Mouse (Mus musculus): ENCODE measurements at regions not wholly inside any gene's neighbourhood (a gene's known extent, or its start where the extent isn't known, plus 50 kb on each side); places are given as distances from the start of the nearest gene placed in this dataset.
"Not testable (repeated sequence)": the region's sequence is repeated elsewhere in the genome, so short reads cannot be mapped to it uniquely, and the experiment has no call there.

DNA sequence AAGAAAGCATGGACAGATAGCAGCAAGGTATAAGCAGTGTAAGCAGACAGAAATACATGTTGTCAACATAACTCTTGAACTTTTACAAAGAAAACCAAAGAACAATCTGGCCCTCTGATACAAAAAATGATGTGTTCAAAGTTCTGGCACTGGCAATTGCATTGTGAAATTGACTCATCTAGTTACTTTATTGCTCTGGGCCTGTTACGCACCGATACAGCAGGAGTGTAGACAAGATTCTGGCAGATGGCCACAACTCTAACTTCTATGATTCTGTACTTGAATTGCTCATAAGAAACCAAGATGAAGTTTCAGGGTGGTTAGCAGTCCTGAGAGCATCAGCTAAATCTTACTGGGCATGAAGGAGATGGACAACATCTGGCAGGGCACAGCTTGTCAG is 117.7 kb downstream of the Olfr721-ps1 start:
- Histone ChIP-seq H3K4me1 (no peaks in the 10 kb centered on the region), H3K4me2 (replicated peaks) (no peak overlapping the region), H3K27me3 (no peaks in the 10 kb centered on the region), H3K4me3 (replicated peaks) (no peak overlapping the region), H3K27ac (replicated peaks) (no peak overlapping the region), H3K9ac (no peak overlapping the region), H3K9me3 (replicated peaks) (no peaks in the 10 kb centered on the region), H3K36me3 (no peaks in the 10 kb centered on the region)
- WGBS: 73% methylated on average over 2 of the region's 2 CpGs
- ATAC-seq (ENCODE audit: insufficient number of reproducible peaks, low FRiP score, low TSS enrichment, low read depth): no peak

- H3K36me3 ChIP-seq: no peaks in the 10 kb centered on the region
- no peaks in the 10 kb centered on the region for H3K9me3 ChIP-seq (replicated peaks)
- no peak overlapping the region for H3K9ac ChIP-seq
- ATAC-seq (ENCODE audit: insufficient number of reproducible peaks, low FRiP score, low TSS enrichment, low read depth): no peak
- no peak overlapping the region for H3K4me3 ChIP-seq (replicated peaks)
- no peak overlapping the region for H3K27ac ChIP-seq (replicated peaks)
- H3K4me1 ChIP-seq: no peaks in the 10 kb centered on the region
- H3K27me3 ChIP-seq: no peaks in the 10 kb centered on the region
- no peak overlapping the region for H3K4me2 ChIP-seq (replicated peaks)
Measured at GRCm38 (mm10) chr14:14520195-14520594, 119.1 kb downstream of the Olfr721-ps1 start.

GRCm38 (mm10) chr14:14521331-14521730 is 120.2 kb downstream of the Olfr721-ps1 start:
- not testable (repeated sequence) for H3K27me3 ChIP-seq; H3K4me2 ChIP-seq (replicated peaks); H3K9me3 ChIP-seq (replicated peaks); H3K36me3 ChIP-seq; H3K4me3 ChIP-seq (replicated peaks); H3K27ac ChIP-seq (replicated peaks); H3K9ac ChIP-seq; ATAC-seq (ENCODE audit: insufficient number of reproducible peaks, low FRiP score, low TSS enrichment, low read depth); H3K4me1 ChIP-seq
- 69% methylated on average over 6 of the region's 6 CpGs for WGBS

DNA sequence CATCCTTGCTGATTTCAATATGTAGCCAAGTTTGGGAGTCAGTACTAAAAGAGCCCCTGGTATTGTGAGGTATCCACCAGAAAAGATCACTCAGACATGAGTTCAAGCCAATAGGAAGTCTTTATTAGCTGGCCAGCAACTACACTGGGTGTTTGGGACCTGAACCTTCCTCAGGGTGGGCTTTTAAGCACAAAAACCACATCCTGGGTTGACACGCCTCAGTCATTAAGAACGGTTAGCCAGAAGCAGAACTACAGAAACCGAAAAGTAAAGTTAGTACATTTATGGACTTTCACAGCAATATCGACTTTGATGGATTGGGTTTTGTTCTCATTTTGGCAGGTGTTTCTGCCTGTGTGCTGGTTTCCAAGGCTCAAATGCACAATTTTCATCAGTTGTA is 124.1 kb downstream of the Olfr721-ps1 start:
- Histone ChIP-seq H3K9me3 (replicated peaks) (no peaks in the 10 kb centered on the region), H3K4me3 (replicated peaks) (no peak overlapping the region)
- WGBS: 89% methylated on average over 4 of the region's 4 CpGs

GRCm38 (mm10) chr14:14528437-14528836 is 127.3 kb downstream of the Olfr721-ps1 start:
- Histone ChIP-seq H3K36me3 (no peaks in the 10 kb centered on the region), H3K4me2 (replicated peaks) (no peak overlapping the region), H3K4me1 (no peaks in the 10 kb centered on the region), H3K27me3 (no peaks in the 10 kb centered on the region), H3K27ac (replicated peaks) (no peak overlapping the region), H3K9ac (no peak overlapping the region), H3K4me3 (replicated peaks) (no peak overlapping the region), H3K9me3 (replicated peaks) (no peaks in the 10 kb centered on the region)
- 80% methylated on average over 1 of the region's 1 CpGs for WGBS
- ATAC-seq (ENCODE audit: insufficient number of reproducible peaks, low FRiP score, low TSS enrichment, low read depth): no peak

More for the DNA sequence above, 124.1 kb downstream of the Olfr721-ps1 start:
- H3K27me3 ChIP-seq: no peaks in the 10 kb centered on the region
- H3K9ac ChIP-seq: no peak overlapping the region
- no peak for ATAC-seq (ENCODE audit: insufficient number of reproducible peaks, low FRiP score, low TSS enrichment, low read depth)
- no peaks in the 10 kb centered on the region for H3K36me3 ChIP-seq
- H3K4me1 ChIP-seq: no peaks in the 10 kb centered on the region
- H3K27ac ChIP-seq (replicated peaks): no peak overlapping the region
- H3K4me2 ChIP-seq (replicated peaks): no peak overlapping the region

DNA sequence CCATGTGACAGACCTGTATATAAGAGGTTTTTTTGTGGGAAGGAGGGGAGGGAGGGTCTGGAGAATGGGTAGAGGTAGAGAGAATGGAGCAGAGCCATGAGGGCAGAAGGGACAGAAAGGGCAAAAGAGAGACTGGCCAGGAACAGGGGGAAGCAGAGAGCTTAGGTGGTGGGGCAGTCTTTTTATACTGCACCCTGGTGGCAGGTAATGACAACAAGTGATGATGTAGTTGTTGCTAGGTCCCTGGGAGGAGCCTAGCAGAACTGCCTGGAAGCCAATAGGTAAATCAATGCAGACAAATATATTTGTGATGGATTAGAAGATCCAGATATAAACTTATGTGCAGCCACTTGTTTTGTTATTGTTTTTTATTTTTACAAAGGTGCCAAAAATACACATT is 140.1 kb downstream of the Olfr721-ps1 start:
- ATAC-seq (ENCODE audit: insufficient number of reproducible peaks, low FRiP score, low TSS enrichment, low read depth): no peak
- Histone ChIP-seq H3K4me1 (no peaks in the 10 kb centered on the region), H3K27ac (replicated peaks) (no peak overlapping the region), H3K9ac (no peak overlapping the region), H3K27me3 (no peaks in the 10 kb centered on the region), H3K4me2 (replicated peaks) (no peak overlapping the region), H3K9me3 (replicated peaks) (no peaks in the 10 kb centered on the region), H3K4me3 (replicated peaks) (no peak overlapping the region), H3K36me3 (no peaks in the 10 kb centered on the region)

DNA sequence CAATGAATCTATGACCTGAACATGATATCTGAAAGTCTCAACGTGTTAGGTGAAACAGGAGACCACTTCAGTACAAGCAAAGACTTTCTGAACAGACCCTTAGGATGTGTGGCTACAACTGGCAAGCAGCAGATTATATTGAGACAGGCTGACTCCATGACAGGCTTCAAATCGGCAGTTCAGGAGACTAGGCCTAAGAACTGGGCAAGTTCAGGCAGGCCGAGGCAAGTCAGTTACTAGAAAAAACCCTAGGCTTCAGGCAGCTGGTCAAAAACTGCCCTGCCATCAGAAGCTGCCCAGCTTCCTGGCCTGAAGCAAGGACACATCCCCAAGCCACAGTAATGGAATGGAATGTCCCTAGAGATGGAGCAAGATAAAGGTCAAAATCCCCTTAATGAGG is 140.6 kb downstream of the Olfr721-ps1 start:
- H3K27me3 ChIP-seq: no peaks in the 10 kb centered on the region
- 57% methylated on average over 3 of the region's 3 CpGs for WGBS
- no peak overlapping the region for H3K9ac ChIP-seq
- no peaks in the 10 kb centered on the region for H3K9me3 ChIP-seq (replicated peaks)
- no peak for ATAC-seq (ENCODE audit: insufficient number of reproducible peaks, low FRiP score, low TSS enrichment, low read depth)
- H3K4me3 ChIP-seq (replicated peaks): no peak overlapping the region
- H3K4me2 ChIP-seq (replicated peaks): no peak overlapping the region
- H3K4me1 ChIP-seq: no peaks in the 10 kb centered on the region
- H3K27ac ChIP-seq (replicated peaks): no peak overlapping the region
- no peaks in the 10 kb centered on the region for H3K36me3 ChIP-seq

GRCm38 (mm10) chr14:14544236-14544635 is 143.1 kb downstream of the Olfr721-ps1 start:
- ATAC-seq (ENCODE audit: insufficient number of reproducible peaks, low FRiP score, low TSS enrichment, low read depth): no peak
- no peak overlapping the region for H3K27ac ChIP-seq (replicated peaks)
- H3K9ac ChIP-seq: no peak overlapping the region
- H3K4me2 ChIP-seq (replicated peaks): no peak overlapping the region
- no peaks in the 10 kb centered on the region for H3K27me3 ChIP-seq
- no peaks in the 10 kb centered on the region for H3K36me3 ChIP-seq
- 81% methylated on average over 7 of the region's 7 CpGs for WGBS
- H3K9me3 ChIP-seq (replicated peaks): no peaks in the 10 kb centered on the region
- no peak overlapping the region for H3K4me3 ChIP-seq (replicated peaks)
- no peaks in the 10 kb centered on the region for H3K4me1 ChIP-seq

DNA sequence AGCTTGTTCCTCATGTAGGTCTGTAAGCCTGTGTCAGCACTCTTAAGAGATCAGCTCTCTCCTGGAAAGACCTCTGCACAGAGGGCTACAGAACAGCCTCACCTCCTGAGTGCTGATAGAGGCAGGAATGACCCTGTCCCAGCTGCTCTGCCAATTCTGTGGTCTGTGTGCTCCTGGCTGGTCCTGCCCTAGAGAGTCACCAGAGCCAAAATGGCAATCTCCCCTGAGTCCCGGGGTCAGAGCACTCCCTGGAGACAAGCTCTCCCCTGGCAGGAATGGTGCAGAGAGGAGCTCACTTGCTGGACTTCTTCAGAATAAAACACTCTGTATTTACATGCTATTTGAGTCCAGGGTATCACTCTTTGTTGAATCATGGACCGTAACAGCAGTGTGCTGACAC is 149.9 kb upstream of the Slc4a7 start:
- H3K9me3 ChIP-seq (replicated peaks): no peaks in the 10 kb centered on the region
- ATAC-seq (ENCODE audit: insufficient number of reproducible peaks, low FRiP score, low TSS enrichment, low read depth): no peak
- 69% methylated on average over 2 of the region's 2 CpGs for WGBS

GRCm38 (mm10) chr14:14574851-14575250 is 127.2 kb upstream of the Slc4a7 start:
- Histone ChIP-seq H3K4me3 (replicated peaks) (no peak overlapping the region), H3K36me3 (no peaks in the 10 kb centered on the region), H3K9ac (no peak overlapping the region), H3K9me3 (replicated peaks) (no peaks in the 10 kb centered on the region), H3K27ac (replicated peaks) (no peak overlapping the region), H3K4me1 (no peaks in the 10 kb centered on the region), H3K27me3 (no peaks in the 10 kb centered on the region), H3K4me2 (replicated peaks) (no peak overlapping the region)
- ATAC-seq (ENCODE audit: insufficient number of reproducible peaks, low FRiP score, low TSS enrichment, low read depth): no peak
- 55% methylated on average over 4 of the region's 4 CpGs for WGBS

More for the DNA sequence above, 149.9 kb upstream of the Slc4a7 start:
- Histone ChIP-seq H3K9ac (no peak overlapping the region), H3K4me2 (replicated peaks) (no peak overlapping the region), H3K4me3 (replicated peaks) (no peak overlapping the region), H3K27me3 (no peaks in the 10 kb centered on the region), H3K27ac (replicated peaks) (no peak overlapping the region), H3K36me3 (no peaks in the 10 kb centered on the region), H3K4me1 (no peaks in the 10 kb centered on the region)

DNA sequence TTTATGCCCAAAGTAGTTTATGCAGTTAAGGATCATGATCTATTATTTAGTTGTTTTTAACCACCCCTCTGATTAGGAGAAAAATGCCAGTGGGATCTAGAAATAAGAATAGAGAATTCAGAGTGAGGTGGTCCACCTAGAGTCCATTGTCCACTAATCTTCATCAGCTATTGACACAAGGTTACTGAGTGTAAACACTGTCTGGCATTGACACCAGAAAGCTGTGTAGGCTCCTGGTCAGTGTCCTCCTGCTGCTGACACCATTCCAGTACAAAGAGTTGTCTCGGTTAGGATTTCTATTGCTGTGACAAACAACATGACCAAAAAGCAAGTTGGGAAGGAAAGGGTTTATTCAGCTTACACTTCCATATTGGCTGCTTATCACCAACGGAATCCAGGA is 110.1 kb upstream of the Slc4a7 start:
- Histone ChIP-seq H3K36me3 (no peaks in the 10 kb centered on the region), H3K27ac (replicated peaks) (no peak overlapping the region), H3K9ac (no peak overlapping the region), H3K4me3 (replicated peaks) (no peak overlapping the region), H3K27me3 (no peaks in the 10 kb centered on the region), H3K9me3 (replicated peaks) (no peaks in the 10 kb centered on the region), H3K4me1 (no peaks in the 10 kb centered on the region), H3K4me2 (replicated peaks) (no peak overlapping the region)
- 74% methylated on average over 2 of the region's 2 CpGs for WGBS
- no peak for ATAC-seq (ENCODE audit: insufficient number of reproducible peaks, low FRiP score, low TSS enrichment, low read depth)

DNA sequence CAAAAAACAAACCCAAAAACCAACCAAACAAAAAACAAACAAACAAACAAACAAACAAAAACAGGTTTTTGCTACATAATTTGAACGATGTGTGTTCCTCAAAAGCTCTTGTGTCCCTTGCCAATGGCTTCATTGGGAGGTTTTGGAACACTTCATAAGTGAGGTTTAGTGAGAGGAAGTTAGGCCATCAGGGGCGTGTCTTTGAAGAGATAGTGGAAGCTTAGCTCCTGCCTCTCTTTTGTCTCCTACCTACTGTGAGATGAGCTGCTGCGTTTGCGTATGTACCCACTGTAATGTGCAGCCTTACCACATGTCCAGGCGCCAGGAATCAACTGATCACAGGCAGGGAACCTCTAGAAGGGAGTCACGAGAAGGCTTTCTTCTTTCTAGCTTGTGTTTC is 107.3 kb upstream of the Slc4a7 start:
- WGBS: 86% methylated on average over 6 of the region's 6 CpGs
- no peaks in the 10 kb centered on the region for H3K36me3 ChIP-seq
- ATAC-seq (ENCODE audit: insufficient number of reproducible peaks, low FRiP score, low TSS enrichment, low read depth): no peak
- H3K9ac ChIP-seq: no peak overlapping the region
- no peaks in the 10 kb centered on the region for H3K9me3 ChIP-seq (replicated peaks)
- H3K27me3 ChIP-seq: no peaks in the 10 kb centered on the region
- no peak overlapping the region for H3K27ac ChIP-seq (replicated peaks)
- H3K4me2 ChIP-seq (replicated peaks): no peak overlapping the region
- H3K4me1 ChIP-seq: no peaks in the 10 kb centered on the region
- no peak overlapping the region for H3K4me3 ChIP-seq (replicated peaks)

Measured in embryonic facial prominence, embryonic 15.5 days (tissue).